Mouse (Mus musculus) intestine, embryonic 15.5 days (tissue): ENCODE results near the gene Accs. TPM values are rescaled to one million over a fixed set of nuclear protein-coding genes. Genes with fewer than 3 reads are reported as not detected.
A peak's percentile ranks its signal among the peaks of the same experiment; 100 is the strongest.

Experiments used
- ATAC-seq: fragments of 200-750 bp; cut with Nextera tagmentation; 2 replicates; pipeline ENCODE4 v1.8.0; 2017; ENCODE audit warnings: moderate TSS enrichment, moderate library complexity
- H3K27ac ChIP-seq: fragments of 300-500 bp; sonication (generic); 2 replicates; pipeline ENCODE4 v1.5.1; 2015; ENCODE audit warnings: mild to moderate bottlenecking, inconsistent platforms
- H3K27me3 ChIP-seq: fragments of 300-500 bp; sonication (generic); replicated peaks from 2 replicates; pipeline ENCODE4 v1.6.1; 2015; ENCODE audit warnings: inconsistent platforms
- H3K36me3 ChIP-seq: fragments of 300-500 bp; sonication (generic); 2 replicates; pipeline ENCODE4 v1.6.1; 2015; ENCODE audit warnings: inconsistent platforms
- H3K4me1 ChIP-seq: fragments of 300-500 bp; sonication (generic); replicated peaks from 2 replicates; pipeline ENCODE4 v1.6.1; 2015; ENCODE audit warnings: inconsistent platforms
- H3K4me2 ChIP-seq: fragments of 300-500 bp; sonication (generic); replicated peaks from 2 replicates; pipeline ENCODE4 v1.6.1; 2015; ENCODE audit warnings: mild to moderate bottlenecking, inconsistent platforms
- H3K4me3 ChIP-seq: fragments of 300-500 bp; sonication (generic); replicated peaks from 2 replicates; pipeline ENCODE4 v1.5.1; 2015; ENCODE audit warnings: inconsistent platforms
- H3K9ac ChIP-seq: fragments of 300-500 bp; sonication (generic); 2 replicates; pipeline ENCODE4 v1.6.1; 2015; ENCODE audit warnings: inconsistent platforms
- H3K9me3 ChIP-seq: fragments of 300-500 bp; sonication (generic); 2 replicates; pipeline ENCODE4 v1.6.1; 2016; ENCODE audit warnings: inconsistent platforms
- WGBS: fragments of 180-500 bp; shearing (Covaris S2); methylation state at CpG from one replicate; pipeline ENCODE4 v1.1.7; 2015; 5-methylcytosine and 5-hydroxymethylcytosine counted together
- polyA plus RNA-seq: library from polyadenylated mRNA; unstranded; fragments of >200 nt; fragmentation: Nextera tagmentation; extraction: Ambion mirVana; gene quantifications from 2 replicates; pipeline ENCODE4 v1.2.1, GENCODE M21; 2015

Accs gene
- polyA plus RNA-seq, 1 experiment from 2014 or later: 6.8 TPM

- Histone ChIP-seq H3K4me2 (no peak overlapping the region), H3K36me3 (peaks cover 18% of the 10 kb centered on the region), H3K4me1 (no peaks in the 10 kb centered on the region), H3K4me3 (no peak overlapping the region), H3K27me3 (no peaks in the 10 kb centered on the region), H3K9me3 (no peaks in the 10 kb centered on the region), H3K9ac (no peak overlapping the region), H3K27ac (no peak overlapping the region)
- WGBS: 93% methylated on average over 3 of the region's 3 CpGs
- ATAC-seq: no peak
Observed at GRCm38 (mm10) chr2:93841349-93841748, 8.4 kb downstream of the Accs start.

- Histone ChIP-seq H3K9ac (no peak overlapping the region), H3K4me3 (no peak overlapping the region), H3K4me1 (no peaks in the 10 kb centered on the region), H3K36me3 (peaks cover 18% of the 10 kb centered on the region), H3K27ac (no peak overlapping the region), H3K4me2 (no peak overlapping the region), H3K9me3 (no peaks in the 10 kb centered on the region), H3K27me3 (no peaks in the 10 kb centered on the region)
- 85% methylated on average over 6 of the region's 6 CpGs for WGBS
- no peak for ATAC-seq
Observed at GRCm38 (mm10) chr2:93840109-93840508, 9.6 kb downstream of the Accs start.

DNA sequence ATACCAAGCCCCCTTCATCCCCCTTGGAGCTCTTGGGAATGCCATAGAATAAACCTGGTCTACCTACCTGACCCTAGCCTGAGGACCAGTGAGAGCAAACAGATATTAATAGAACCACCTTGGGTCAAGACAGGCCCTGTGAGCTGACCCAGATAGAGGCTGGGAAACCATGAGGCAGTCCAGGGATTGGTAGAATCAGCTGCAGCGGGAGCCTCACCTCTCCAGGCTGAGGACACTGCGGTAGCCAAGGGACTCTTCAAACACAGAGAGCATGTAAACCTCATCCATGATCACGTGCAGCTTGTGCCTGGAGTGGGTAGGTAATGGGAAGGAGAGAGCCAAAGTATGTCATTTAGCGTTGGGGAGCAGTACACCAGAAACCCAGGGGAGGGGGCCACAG lies 10.8 kb downstream of the Accs start:
- H3K4me1 ChIP-seq: no peaks in the 10 kb centered on the region
- H3K36me3 ChIP-seq: peaks cover 18% of the 10 kb centered on the region
- no peaks in the 10 kb centered on the region for H3K9me3 ChIP-seq
- 92% methylated on average over 4 of the region's 4 CpGs for WGBS
- no peaks in the 10 kb centered on the region for H3K27me3 ChIP-seq
- ATAC-seq: no peak
- H3K4me2 ChIP-seq: no peak overlapping the region
- no peak overlapping the region for H3K27ac ChIP-seq
- no peak overlapping the region for H3K9ac ChIP-seq
- no peak overlapping the region for H3K4me3 ChIP-seq

GRCm38 (mm10) chr2:93836232-93836785 lies 13.4 kb downstream of the Accs start:
- Histone ChIP-seq H3K4me3 (no peak overlapping the region), H3K4me1 (no peaks in the 10 kb centered on the region), H3K9ac (no peak overlapping the region), H3K4me2 (no peak overlapping the region), H3K27me3 (no peaks in the 10 kb centered on the region), H3K27ac (no peak overlapping the region), H3K9me3 (no peaks in the 10 kb centered on the region), H3K36me3 (peaks cover 14% of the 10 kb centered on the region)
- no peak for ATAC-seq
- 68% methylated on average over 13 of the region's 13 CpGs for WGBS

DNA sequence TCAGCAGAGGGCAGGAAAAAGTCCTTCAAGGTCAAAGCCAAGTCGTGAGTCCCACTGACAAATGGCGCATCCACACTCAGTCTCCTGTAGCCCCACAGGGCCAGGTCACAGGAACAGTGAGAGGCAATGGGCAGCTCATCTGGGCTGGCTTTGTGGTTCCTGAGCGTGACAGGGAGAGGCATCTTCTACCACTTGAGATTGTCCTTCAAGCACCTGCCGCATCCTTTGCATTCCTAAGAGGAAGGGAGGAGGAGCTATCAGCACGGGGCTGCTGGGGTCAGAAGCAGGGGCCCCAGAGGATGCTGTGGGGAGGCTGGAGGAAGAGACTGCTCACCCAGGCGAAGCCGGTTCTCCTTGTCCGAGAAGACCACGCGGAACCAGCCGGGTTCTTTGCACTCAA lies 14.1 kb downstream of the Accs start:
- H3K4me3 ChIP-seq: no peak overlapping the region
- WGBS: 75% methylated on average over 11 of the region's 11 CpGs
- no peak overlapping the region for H3K4me2 ChIP-seq
- H3K4me1 ChIP-seq: no peaks in the 10 kb centered on the region
- ATAC-seq: no peak
- H3K9ac ChIP-seq: no peak overlapping the region
- H3K9me3 ChIP-seq: no peaks in the 10 kb centered on the region
- no peak overlapping the region for H3K27ac ChIP-seq
- H3K27me3 ChIP-seq: no peaks in the 10 kb centered on the region
- H3K36me3 ChIP-seq: peaks cover 8% of the 10 kb centered on the region; the same call in 1 of the 2 replicates

DNA sequence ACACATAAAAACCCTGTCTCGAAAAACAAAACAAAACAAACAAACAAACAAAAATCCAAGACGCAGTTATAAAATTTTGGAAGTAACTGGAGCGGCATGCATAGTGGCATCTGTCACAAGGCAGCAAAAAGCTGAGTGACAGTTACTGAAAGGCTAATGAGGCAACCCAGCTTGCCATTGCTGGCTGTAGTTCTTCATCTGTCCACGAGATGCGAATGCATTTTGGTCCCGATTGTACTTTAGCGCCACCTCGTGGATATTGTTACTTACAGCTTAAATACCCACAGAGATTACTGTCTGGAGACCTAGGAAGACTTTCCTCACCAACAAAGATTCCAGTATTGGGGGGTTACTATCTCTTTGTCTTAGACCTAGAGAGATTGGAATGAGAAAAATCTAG lies 26.2 kb downstream of the Accs start:
- H3K9ac ChIP-seq: no peak overlapping the region
- no peaks in the 10 kb centered on the region for H3K36me3 ChIP-seq
- WGBS: 20% methylated on average over 8 of the region's 8 CpGs
- no peak overlapping the region for H3K4me2 ChIP-seq
- H3K9me3 ChIP-seq: no peaks in the 10 kb centered on the region
- no peaks in the 10 kb centered on the region for H3K27me3 ChIP-seq
- no peak for ATAC-seq
- 0 out of 2 replicates have a peak, but pooled peaks cover 6% of the 10 kb centered on the region for H3K4me1 ChIP-seq
- no peak overlapping the region for H3K4me3 ChIP-seq
- no peak overlapping the region for H3K27ac ChIP-seq

GRCm38 (mm10) chr2:93822045-93822749 lies 27.5 kb downstream of the Accs start, which contains the start of gene Ext2:
Gene Ext2 (minus strand): TSS chr2:93822568.
- peak; percentile 95 for ATAC-seq
- no peaks in the 10 kb centered on the region for H3K27me3 ChIP-seq
- 1% methylated on average over 66 of the region's 66 CpGs for WGBS
- H3K27ac ChIP-seq: no peak within 1 kb of the TSS
- no peaks in the 10 kb centered on the region for H3K9me3 ChIP-seq
- no peaks in the 10 kb centered on the region for H3K36me3 ChIP-seq
- peak within 1 kb of the TSS; percentile 93 for H3K4me3 ChIP-seq
- H3K4me2 ChIP-seq: peak within 1 kb of the TSS; percentile 76
- 0 out of 2 replicates have a peak, but pooled peaks cover 6% of the 10 kb centered on the region for H3K4me1 ChIP-seq
- H3K9ac ChIP-seq: peak within 1 kb of the TSS; percentile 97

DNA sequence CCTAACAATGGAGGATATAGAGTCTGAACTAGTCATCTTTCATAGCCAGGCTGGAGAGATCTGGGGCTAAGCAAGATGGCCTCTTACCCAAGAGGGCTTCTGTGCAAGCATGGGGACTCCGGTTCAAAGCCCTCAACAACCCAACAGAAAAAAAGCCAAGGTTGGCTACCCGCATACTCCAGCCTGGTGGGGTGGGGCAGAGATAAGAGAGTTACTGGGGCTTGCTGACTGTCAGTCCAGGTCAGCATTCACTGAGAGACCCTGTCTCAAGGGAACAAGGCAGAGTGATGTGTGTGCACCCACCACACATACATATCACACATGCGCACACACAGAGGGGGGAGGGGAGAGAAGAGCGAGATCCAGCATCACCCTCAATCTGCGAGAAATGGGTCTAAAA lies 32.0 kb downstream of the Accs start:
- H3K4me1 ChIP-seq: 0 out of 2 replicates have a peak, but pooled peaks cover 6% of the 10 kb centered on the region
- H3K36me3 ChIP-seq: peaks cover 4% of the 10 kb centered on the region; the same call in 1 of the 2 replicates
- H3K9me3 ChIP-seq: no peaks in the 10 kb centered on the region
- H3K4me3 ChIP-seq: no peak overlapping the region
- 88% methylated on average over 5 of the region's 5 CpGs for WGBS
- no peak overlapping the region for H3K9ac ChIP-seq
- H3K27me3 ChIP-seq: no peaks in the 10 kb centered on the region
- ATAC-seq: no peak
- no peak overlapping the region for H3K4me2 ChIP-seq
- no peak overlapping the region for H3K27ac ChIP-seq

GRCm38 (mm10) chr2:93813343-93813742 lies 36.4 kb downstream of the Accs start:
- WGBS: 92% methylated on average over 22 of the region's 22 CpGs
- Histone ChIP-seq H3K27ac (no peak overlapping the region), H3K9ac (no peak overlapping the region)

GRCm38 (mm10) chr2:93811812-93812211 lies 37.9 kb downstream of the Accs start:
- ATAC-seq: no peak
- Histone ChIP-seq H3K9ac (no peak overlapping the region), H3K9me3 (no peaks in the 10 kb centered on the region), H3K4me3 (no peak overlapping the region), H3K4me1 (no peaks in the 10 kb centered on the region), H3K4me2 (no peak overlapping the region), H3K36me3 (peaks cover 15% of the 10 kb centered on the region; the same call in 1 of the 2 replicates), H3K27me3 (no peaks in the 10 kb centered on the region), H3K27ac (no peak overlapping the region)
- 39% methylated on average over 4 of the region's 4 CpGs for WGBS

More at GRCm38 (mm10) chr2:93813343-93813742, 36.4 kb downstream of the Accs start:
- Histone ChIP-seq H3K9me3 (no peaks in the 10 kb centered on the region), H3K36me3 (peaks cover 15% of the 10 kb centered on the region; the same call in 1 of the 2 replicates), H3K27me3 (no peaks in the 10 kb centered on the region), H3K4me1 (no peaks in the 10 kb centered on the region), H3K4me2 (no peak overlapping the region), H3K4me3 (no peak overlapping the region)
- no peak for ATAC-seq

DNA sequence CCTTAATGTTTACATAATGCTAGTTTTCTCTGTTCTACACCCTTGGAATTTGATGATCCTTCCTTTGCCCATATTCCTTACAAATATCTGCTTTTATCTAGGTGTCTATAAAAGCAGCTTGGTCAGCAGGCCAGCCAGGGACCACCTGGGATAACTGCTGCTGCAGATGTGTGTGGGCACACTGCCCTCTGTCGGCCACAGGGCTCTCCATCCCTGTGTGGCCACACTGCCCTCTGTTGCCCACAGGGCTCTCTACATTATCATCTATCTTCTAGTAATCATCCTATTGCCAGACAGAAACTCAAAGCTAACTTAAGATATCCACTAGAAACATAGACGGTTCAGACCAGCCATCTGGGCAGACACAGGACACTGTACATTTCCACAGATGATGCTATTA lies 39.8 kb downstream of the Accs start:
- WGBS: 11% methylated on average over 2 of the region's 2 CpGs
- H3K4me2 ChIP-seq: no peak overlapping the region
- H3K36me3 ChIP-seq: peaks cover 19% of the 10 kb centered on the region
- H3K27me3 ChIP-seq: no peaks in the 10 kb centered on the region
- H3K4me3 ChIP-seq: no peak overlapping the region
- H3K27ac ChIP-seq: no peak overlapping the region
- H3K9me3 ChIP-seq: no peaks in the 10 kb centered on the region
- no peak overlapping the region for H3K9ac ChIP-seq
- no peaks in the 10 kb centered on the region for H3K4me1 ChIP-seq
- 0 out of 2 replicates have a peak, but pooled peaks have one; percentile 43 for ATAC-seq

- H3K4me3 ChIP-seq: no peak overlapping the region
- H3K4me1 ChIP-seq: no peaks in the 10 kb centered on the region
- no peak overlapping the region for H3K9ac ChIP-seq
- peaks cover 21% of the 10 kb centered on the region for H3K36me3 ChIP-seq
- no peak overlapping the region for H3K27ac ChIP-seq
- 87% methylated on average over 5 of the region's 5 CpGs for WGBS
- no peak overlapping the region for H3K4me2 ChIP-seq
- no peaks in the 10 kb centered on the region for H3K27me3 ChIP-seq
- no peak for ATAC-seq
- no peaks in the 10 kb centered on the region for H3K9me3 ChIP-seq
Observed at GRCm38 (mm10) chr2:93808071-93808470, 41.7 kb downstream of the Accs start.

DNA sequence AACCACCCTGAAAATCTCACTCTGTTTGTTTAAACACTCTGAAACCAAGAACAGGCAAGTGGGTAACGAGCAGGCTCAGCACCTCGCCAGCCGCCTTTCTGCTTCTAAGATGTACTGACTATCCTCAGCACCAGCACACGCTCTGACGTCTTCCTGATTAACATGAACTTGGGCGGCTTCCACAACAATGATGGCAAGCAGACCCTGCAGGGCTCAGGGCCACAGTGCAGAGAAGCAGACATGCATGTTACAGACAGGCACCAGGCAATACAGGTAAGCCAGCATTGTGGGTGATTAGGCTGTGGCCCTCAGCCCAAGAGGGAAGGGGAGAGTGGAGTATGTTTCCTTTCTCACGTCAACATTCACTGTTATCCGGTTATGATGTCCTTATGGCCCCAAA lies 42.3 kb downstream of the Accs start:
- Histone ChIP-seq H3K27me3 (no peaks in the 10 kb centered on the region), H3K36me3 (peaks cover 20% of the 10 kb centered on the region), H3K4me3 (no peak overlapping the region), H3K4me2 (no peak overlapping the region), H3K4me1 (no peaks in the 10 kb centered on the region), H3K27ac (no peak overlapping the region), H3K9me3 (no peaks in the 10 kb centered on the region), H3K9ac (no peak overlapping the region)
- 75% methylated on average over 8 of the region's 8 CpGs for WGBS
- no peak for ATAC-seq
